Mouse (Mus musculus): ENCODE data around the gene Akap12.

Gene Akap12

DNA sequence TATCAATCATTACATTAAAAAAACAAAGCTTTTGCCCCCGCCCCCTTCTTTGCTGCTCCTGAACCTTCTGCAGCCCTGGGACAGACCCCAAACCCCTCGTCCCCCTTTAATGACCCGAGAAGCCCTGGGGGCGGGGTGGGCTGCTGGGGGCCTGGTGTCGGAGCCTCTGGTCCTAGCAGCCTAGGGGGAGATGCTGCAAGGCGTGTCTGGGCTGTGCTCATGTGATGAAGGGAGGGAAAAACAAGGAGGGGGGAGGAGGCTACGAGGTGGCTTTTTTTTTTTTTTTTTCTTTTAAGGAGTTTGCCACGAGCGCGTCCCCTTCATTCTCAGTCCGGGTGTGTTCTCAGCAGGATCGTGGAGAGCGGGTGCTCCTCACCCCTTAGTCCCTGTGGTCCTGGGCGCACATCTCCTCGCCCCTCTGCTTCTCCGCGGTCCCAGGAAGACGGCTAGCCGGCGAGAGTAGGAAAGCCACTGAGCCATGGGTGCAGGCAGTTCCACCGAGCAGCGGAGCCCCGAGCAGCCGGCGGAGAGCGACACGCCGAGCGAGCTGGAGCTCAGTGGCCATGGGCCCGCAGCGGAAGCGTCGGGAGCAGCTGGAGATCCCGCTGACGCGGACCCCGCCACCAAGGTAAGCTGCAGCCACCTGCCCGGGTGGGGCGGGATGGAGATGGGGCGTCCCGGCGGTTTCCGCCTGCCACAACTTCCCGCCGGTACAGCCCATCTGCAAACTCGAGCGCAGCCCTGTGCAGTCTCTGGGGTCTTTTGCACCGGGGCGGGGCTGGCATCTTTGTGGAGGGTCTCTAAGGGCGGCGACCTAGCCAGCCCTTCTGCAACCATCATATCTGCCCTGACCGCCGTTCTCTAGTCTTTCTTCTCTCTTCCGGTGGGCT is at the start of gene Akap12:
Gene Akap12 (plus strand): TSS at position 340 of the 890 bp plus-strand sequence.
- peak; percentile 19 to 36 for DNase-seq (ENCODE audit: low spot score in 2 of 2)

- DNase-seq (ENCODE audit: low spot score in 2 of 2), result no peak
These were observed 35.4 kb upstream of the Akap12 start for GRCm38 (mm10) chr10:4230563-4231359.

DNA sequence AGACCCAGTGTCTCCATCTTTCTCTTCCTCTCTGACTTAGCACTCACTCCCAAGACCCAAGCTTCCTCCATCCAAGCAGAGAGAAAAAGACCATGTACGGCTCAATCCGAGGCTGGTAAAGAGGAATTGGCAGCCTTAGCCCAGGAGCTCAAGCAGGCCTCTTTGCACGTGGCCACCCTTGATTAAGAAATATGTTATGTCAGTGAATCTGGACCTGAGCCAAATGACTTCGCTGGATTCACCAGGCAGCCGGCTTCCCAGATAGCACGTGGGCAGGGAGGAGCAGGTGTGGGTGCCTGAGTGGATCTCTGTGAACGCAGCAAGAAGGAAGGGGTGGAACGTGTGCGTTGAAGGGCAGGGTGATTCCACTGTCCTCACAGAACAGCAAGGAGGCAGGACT is 33.1 kb upstream of the Akap12 start:
- no peak for DNase-seq (ENCODE audit: low spot score in 2 of 2)

DNA sequence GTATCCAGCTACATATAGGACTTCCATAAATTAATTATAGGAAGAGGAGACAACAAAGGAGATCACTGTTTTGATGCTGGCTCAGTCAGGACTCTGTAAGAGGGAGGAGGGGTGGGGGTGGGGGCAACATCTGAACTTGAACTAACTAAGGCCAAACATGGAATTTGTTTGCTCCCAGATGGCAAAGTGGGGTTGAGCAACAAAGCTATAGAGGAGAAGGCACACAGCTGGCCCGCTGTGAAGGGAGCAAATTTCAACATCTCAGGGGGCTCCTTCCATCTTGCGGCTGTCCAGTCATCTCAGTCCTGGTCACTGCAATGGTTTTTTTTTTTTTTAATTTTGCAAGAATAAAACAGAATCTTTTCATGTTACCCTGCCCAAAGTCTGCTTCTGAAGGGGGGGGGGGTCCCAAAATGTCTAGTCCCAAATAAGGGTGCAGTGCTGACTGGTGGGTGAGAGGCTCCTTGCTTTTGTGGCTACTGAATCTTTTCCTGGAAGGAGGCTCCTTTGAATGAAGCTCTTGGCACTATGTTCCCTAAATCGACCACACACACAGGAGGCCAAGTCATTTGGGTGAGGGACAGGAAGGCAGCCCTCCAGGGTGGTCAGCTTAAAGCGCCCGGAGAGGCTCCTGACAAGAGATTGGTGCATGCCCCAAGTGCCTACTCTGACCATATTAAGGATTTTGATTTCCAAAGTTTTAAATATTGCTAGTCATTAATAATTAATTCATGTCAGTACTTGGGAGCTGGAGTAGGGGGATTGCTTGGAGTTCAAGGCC is 26.2 kb upstream of the Akap12 start:
- DNase-seq (ENCODE audit: low spot score in 2 of 2), result no peak

- DNase-seq (ENCODE audit: low spot score in 2 of 2), result no peak
These were observed 22.4 kb upstream of the Akap12 start for GRCm38 (mm10) chr10:4243591-4244300.

- DNase-seq (ENCODE audit: low spot score in 2 of 2), result no peak
These were observed 20.4 kb upstream of the Akap12 start for GRCm38 (mm10) chr10:4245812-4246211.

DNA sequence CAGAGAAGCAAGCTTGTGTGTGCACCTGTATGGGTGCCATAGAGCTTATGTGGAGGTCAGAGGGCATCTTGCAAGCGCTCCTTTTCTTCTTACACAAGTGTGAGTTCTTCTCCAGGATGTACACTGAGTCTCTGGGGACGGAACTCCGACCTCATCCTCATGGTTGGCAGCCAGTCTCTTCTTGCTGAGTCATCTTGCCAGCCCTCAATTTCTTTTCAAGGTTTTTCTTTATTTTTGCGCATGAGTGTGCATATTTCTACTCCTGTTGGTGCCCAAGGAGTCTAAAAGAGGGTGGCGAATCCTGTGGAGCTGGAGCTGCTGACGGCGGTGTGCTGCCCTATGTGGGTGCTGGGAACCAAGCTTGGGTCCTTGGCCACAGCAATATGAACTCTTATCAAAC is 19.8 kb upstream of the Akap12 start:
- no peak for DNase-seq (ENCODE audit: low spot score in 2 of 2)

- DNase-seq (ENCODE audit: low spot score in 2 of 2), result no peak
These were observed 16.8 kb upstream of the Akap12 start for GRCm38 (mm10) chr10:4249235-4249845.

DNA sequence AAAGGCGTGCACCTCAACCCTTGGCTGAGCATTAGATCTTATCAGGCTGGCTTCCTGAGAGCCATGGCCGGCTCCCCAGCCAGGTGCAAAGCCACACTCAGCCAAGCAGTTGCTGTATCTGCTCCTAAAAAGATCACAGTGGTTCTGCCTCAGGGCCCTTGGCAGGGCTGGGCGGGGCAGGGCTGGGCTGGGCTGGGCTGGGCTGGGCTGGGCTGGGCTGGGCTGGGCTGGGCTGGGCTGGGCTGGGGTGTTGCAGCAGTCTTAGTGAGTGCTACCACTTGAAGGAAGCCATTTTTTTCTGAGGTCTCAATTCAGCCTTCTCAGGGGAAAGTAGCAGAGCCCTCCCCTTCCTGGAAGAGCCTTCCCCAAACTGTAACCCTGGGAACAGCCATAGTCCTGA is 15.5 kb upstream of the Akap12 start:
- no peak for DNase-seq (ENCODE audit: low spot score in 2 of 2)

DNA sequence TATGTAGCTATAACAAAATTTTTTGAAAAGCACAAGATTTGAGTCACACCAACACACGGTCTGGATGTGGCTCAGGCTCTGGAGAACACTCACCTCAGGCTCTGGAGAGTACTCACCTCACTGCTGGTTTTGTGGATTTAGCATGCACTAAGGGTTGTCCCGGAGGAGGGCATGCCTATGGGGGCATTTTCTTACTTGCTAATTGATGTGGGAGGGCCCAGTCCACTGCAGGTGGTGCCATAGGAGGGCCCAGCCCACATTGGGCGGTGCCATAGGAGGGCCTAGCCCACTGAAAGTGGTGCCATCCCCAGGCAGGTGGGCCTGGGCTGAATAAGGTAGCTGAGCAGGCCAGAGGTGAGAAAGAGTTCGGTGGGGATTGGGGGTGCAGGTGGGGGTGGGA is 12.6 kb upstream of the Akap12 start:
- DNase-seq (ENCODE audit: low spot score in 2 of 2), result no peak

DNA sequence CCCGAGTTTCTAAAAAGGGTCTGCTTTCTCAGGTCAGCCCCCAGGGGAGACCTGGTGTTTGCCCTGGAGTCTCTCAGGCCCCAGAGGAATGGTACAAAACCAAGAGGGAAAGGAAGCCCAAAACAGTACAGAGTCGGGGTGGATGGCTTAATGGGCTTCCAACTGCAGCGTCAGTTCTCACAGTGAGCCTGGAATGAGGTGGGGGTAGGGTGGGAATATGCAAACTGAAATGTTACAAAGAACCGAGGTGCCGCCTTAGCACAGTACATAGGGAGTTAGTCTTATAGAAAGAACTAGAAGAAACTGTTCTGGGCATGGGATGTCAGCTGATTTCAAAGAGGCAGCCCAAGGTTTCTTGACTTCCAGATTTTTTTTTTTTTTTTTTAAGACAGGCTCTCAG is 11.7 kb upstream of the Akap12 start:
- no peak for DNase-seq (ENCODE audit: low spot score in 2 of 2)

DNA sequence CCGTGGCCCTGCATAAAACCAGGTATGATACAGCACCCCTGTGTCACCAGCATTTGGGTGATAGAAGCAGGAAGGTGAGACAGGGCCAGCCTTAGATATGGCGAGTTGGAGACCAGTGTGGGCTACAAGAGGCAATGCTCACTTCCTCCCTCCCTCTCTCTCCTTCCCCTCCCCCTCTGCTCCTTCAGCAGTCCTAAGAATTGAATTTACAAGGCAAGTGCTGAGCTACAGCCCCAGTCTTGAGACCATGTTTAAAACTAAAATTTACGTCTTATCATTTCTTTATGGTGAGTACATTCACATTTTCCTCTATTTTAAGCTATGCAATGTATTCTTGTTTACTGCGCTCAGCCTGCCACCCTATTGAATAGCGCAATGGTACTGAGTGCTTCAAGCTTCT is 5.3 kb upstream of the Akap12 start:
- DNase-seq (ENCODE audit: low spot score in 2 of 2), result no peak

DNA sequence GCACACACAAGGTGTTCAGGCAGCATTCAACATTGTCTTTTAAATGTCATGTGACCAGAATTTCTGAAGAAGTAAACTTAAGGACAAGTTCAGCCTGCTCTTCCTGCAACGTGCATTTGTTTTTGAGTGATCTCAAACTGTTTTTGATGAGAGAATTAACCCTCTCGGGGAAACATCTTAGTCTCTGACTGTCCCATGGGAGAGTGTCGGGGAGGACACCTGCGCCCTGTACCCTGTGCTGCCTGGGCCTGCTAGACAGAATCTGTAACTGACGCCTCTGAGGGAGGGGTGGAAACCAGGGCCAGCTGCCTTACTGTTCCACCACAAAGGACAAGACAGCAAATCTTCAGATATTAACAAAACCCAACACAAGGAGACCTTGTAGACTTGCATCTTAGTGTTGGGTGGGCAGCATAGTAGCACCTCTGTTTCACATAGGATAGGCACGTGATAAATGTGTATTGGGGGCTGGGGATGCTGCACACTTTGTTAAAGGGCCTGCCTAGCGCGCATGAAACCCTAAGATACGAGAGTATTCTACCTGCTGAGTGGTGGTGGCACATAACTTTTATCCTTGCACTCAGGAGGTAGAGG is 4.7 kb upstream of the Akap12 start:
- DNase-seq (ENCODE audit: low spot score in 2 of 2), result peak in 1 of 2 experiments; percentile 53

GRCm38 (mm10) chr10:4265641-4266040 is 539 bp upstream of the Akap12 start:
- DNase-seq (ENCODE audit: low spot score in 2 of 2), result no peak

DNA sequence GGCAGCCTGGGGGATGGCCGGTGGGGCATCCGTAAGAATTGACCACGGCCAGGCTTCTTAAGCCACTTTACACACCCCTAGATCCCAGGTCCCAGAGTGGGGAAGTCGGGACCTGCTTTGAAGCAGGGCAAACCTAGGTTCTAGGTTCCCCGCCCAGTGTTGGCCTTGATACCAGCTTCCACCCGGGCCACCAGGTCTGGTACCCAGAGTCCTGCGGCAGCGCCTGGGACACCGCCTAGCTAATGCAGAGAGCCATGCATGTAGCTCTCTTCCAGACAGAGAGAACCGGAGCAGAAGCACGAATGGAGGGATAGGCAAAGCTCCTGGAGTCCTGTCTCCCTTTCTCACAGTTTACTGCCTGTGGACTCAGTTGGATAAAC is 741 bp downstream of the Akap12 start:
- DNase-seq (ENCODE audit: low spot score in 2 of 2), result peak in 1 of 2 experiments; percentile 34

- no peak for DNase-seq (ENCODE audit: low spot score in 2 of 2)
These were observed 1.3 kb downstream of the Akap12 start for GRCm38 (mm10) chr10:4267481-4267880.

GRCm38 (mm10) chr10:4268140-4268539 is 2.0 kb downstream of the Akap12 start:
- no peak for DNase-seq (ENCODE audit: low spot score in 2 of 2)

- no peak for DNase-seq (ENCODE audit: low spot score in 2 of 2)
These were observed 9.4 kb downstream of the Akap12 start for GRCm38 (mm10) chr10:4275572-4275971.

- DNase-seq (ENCODE audit: low spot score in 2 of 2), result no peak
These were observed 9.9 kb downstream of the Akap12 start for GRCm38 (mm10) chr10:4276081-4276480.

- no peak for DNase-seq (ENCODE audit: low spot score in 2 of 2)
These were observed 11.9 kb downstream of the Akap12 start for GRCm38 (mm10) chr10:4278041-4278440.

GRCm38 (mm10) chr10:4282395-4282794 is 16.2 kb downstream of the Akap12 start:
- no peak for DNase-seq (ENCODE audit: low spot score in 2 of 2)

Data from spleen, postnatal 10 days (tissue).